Mouse (Mus musculus) inflammation-experienced regulatory T-cells, adult 6 months (primary cell): ENCODE data around the gene 4930404N11Rik. TPM values are rescaled to one million over a fixed set of nuclear protein-coding genes. Genes with fewer than 3 reads are reported as not detected.

ENCODE experiments used
- ATAC-seq: one replicate; pipeline ENCODE4 v1.8.0; 2017
- polyA plus RNA-seq, 3 experiments: library from polyadenylated mRNA; unstranded; fragments of 100-300 nt; shearing (Covaris generic); gene quantifications; one replicate each; pipeline ENCODE4 v1.2.1; 2017

The 4930404N11Rik gene
- polyA plus RNA-seq, 3 experiments from 2014 or later, result 0.26 to 1.7 (median 0.96) TPM

DNA sequence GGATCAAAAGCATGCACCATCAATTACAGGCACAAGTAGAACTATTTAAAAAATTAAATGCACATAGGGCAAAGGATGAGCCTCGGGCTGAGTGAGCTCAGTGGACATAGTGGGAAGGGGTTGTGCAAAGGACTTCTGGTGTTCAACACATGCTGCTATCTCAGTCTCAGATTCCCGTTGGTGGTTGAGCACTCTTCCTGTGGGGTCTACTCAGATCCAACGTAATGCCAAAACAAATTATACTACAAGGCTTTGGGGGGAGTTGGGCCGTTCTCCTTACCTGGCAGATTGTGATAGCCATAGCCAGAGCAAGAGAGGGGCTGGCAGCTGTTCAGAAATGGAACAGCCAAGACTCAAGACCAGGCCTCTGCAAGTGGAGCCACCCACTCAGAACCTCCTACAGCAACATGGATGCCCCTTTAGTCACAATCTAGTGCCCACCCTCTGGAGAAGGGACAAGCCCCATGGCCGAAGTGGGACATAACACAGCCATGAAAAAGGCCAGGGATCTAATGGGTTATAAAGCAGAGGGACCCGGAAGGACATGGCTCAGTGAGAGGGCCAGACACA lies 14.3 kb upstream of the 4930404N11Rik start:
- no peak for ATAC-seq

DNA sequence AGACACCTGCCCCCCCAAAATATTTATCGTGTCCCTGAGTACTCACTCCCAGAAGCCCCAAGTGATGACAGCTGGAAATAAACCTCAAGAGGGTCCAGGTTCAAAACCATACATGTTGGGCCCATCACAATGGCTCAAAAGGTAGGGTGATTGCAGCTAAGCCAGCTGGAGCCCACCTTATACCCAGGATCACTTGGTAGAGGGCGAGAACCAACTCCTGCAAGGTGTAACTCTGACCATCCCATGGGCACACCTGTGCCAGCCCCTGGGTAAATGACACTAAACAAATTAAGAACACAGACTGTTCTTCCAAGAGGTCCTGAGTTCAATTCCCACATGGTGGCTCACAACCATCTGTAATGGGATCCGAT lies 13.6 kb upstream of the 4930404N11Rik start:
- no peak for ATAC-seq

- ATAC-seq, result peak; percentile 93
Observed at GRCm38 (mm10) chr10:81378553-81379182, 13.1 kb upstream of the 4930404N11Rik start.

DNA sequence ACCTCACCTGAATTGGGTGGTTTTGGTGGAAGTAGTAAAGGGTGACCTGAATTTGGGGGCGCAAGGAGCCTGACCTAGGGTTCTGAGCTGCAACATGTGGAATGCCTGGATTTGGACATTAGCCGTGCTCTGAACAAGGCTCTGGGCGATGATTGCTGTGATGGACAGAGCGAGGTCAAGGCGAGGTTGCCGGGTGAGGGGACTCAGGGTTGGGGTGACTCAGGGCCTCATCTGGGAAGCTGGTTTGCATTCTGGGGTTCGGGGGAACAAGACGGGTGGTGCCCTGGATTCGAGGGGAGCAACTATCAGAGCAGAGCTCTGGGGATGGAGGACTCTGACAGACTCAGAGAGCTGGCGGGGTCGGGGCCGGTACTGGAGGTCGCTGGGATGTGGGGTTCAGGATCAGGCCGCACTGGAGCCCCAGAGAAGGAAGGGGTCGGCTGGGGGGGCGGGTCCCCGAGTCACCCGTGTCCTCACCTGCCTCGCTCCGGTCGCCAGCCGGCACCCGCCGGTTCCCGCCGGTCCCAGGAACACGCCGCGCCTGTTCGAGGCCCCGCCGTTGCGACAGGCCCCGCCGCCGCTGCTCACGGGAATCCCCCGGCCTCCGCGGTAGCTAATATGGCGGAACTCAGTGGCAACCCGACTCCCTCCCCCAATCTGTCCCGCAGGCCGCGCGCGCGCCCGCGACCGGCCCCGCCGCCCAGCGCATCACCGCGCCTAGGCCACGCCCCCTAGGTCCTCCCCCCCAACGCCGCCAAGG lies 12.4 kb upstream of the 4930404N11Rik start, which contains the start of gene Fzr1:
Fzr1 (minus strand) TSS at position 724 of the 760 bp plus-strand sequence.
- ATAC-seq, result no peak

DNA sequence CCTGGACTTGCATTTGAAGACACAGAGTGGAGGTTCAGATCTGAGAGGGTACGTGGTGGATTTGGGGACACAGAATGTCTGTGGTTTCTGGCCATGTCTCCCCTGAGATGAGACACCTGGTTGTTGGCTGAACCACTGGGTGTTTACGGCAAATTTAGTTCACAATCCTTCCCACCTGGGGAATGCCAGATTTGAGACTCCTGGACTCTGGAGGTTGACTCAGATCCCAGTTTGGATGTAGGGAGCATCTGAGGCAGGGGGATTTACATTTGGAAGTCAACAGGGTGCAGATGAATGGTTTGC lies 11.7 kb upstream of the 4930404N11Rik start:
- no peak for ATAC-seq

DNA sequence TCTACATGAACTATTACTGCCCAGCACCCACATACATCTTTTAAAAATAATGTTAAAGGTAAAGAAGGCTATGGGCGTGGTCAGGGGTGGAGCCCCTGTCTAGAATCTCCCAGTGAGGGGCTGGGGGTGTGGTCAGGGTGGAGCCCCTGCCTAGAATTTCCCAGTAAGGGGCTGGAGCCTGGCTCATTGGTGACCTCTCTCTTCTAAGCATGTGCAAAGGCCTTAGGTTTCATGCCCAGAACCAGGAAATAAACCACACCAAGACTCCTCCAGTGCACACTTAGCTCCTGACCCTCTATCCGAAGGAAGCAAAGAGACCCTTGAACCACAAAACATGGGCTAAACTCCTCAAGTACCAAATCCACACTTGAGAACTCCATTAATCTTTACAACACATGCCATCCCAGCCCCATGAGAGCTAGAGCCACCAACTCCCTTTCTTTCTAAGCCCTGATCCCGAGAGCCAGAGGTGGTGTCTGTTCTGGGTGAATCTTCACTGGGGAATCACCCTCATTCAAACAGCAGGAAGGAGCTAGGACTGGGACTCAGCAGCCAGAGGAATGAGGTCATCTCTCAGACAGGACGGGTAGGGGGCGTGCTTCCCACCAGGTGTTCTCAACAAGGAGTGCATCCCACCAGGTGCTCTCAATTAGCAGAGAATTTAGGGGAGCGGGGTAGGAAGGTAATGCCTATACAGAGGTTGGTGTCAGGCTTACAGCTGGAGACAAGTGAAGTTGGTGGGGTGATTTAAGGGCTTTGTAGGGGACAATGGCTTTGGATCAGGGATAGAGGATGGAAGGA lies 11.1 kb upstream of the 4930404N11Rik start:
- no peak for ATAC-seq

DNA sequence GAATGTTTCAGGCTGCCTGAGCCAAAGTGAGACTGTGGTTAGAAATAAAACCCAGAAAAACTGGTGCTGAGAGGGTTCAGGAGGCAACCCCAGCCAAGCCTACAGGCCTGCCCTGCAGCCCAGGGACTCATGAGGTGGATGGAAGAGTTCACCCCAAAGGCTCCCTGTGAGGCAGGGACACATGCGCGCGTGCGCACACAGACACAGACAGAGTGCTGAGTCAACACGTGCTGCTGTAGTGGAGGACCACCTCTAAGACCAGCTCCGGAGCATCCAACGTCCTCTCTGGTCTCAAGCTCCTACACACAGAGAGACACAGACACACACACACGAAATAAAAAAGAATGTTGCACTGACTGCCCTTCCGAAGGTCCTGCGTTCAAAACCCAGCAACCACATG lies 9.7 kb upstream of the 4930404N11Rik start:
- ATAC-seq, result no peak

DNA sequence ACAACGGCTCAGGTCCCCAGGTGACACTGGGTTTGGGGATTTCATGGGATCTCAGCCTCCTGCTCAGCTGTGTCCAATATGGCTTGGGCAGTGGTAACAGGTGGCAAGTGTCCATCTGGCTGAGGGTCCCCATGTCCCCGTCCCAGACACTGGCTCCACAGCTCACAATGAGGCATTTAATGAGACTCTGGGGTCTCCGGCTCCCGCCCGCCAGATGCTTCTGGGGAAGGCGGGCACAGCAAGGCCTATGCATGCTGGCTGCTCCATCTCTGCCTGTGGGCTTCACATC lies 1.5 kb upstream of the 4930404N11Rik start:
- no peak for ATAC-seq

GRCm38 (mm10) chr10:81366477-81367206 lies 1.0 kb upstream of the 4930404N11Rik start:
- ATAC-seq, result no peak

DNA sequence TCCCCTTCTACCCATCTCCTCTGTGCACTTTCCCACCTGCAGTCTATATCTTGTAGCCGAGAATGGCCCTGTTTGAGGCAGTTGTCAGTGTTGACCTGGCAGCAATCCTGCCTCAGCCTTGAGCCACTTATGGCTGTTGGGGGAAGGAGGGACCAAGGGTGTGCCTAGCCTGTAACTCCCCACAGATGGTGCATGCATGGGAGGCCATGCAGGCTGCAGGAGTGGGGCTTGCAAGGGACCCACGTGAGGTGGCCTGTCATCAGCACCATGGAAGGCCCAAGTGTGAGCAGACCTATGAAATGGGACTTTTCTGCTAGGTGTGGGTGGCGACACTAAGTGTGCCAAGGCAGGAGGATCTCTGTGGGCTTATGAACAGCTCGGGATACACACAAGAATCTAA lies 543 bp downstream of the 4930404N11Rik start:
- no peak for ATAC-seq

- no peak for ATAC-seq
Observed at GRCm38 (mm10) chr10:81364666-81365065, 950 bp downstream of the 4930404N11Rik start.

DNA sequence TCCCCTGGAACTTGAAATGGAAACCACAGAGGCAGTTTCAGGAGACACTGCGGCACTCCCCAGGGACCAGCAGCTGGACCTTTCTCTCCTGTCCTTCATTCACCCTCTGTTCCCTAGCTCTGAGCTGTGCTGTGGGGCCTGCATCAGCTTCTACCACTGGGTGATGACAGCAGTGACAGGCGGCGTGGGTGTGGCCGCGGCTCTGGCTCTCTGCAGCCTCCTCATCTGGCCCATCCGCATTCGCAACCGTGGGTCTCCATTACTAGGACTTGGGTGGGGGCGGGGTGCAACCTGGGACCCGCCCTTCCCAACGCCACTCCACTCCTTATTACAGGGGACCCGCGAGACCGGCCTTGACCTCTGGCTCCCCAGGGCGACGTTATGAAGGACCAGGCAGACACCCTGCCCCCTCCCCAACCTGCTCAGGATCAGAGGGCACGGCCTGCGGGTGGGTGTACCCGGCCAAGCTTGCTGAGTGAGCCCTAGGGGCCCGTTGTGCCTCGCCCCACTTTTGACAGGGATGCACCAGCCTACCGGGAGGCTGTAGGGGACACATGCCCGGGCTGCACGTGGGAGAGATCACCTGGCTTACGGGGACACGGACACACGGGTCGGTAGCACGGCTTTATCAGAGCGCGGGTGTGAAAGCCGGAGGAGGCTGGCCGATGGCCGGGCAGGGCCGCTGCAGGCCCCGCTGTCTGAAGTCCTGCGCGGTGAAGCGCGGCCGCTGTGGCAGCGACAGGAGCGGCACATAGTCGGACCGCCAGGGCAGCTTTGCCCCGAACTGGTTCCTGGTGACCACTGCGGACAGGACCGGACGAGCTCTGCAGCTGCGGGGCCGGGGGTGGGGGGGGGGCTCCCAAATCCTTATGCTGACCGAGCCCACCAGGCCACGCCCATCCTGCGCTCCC lies 1.9 kb downstream of the 4930404N11Rik start:
- no peak for ATAC-seq

GRCm38 (mm10) chr10:81362336-81362949 lies 3.2 kb downstream of the 4930404N11Rik start:
- no peak for ATAC-seq

DNA sequence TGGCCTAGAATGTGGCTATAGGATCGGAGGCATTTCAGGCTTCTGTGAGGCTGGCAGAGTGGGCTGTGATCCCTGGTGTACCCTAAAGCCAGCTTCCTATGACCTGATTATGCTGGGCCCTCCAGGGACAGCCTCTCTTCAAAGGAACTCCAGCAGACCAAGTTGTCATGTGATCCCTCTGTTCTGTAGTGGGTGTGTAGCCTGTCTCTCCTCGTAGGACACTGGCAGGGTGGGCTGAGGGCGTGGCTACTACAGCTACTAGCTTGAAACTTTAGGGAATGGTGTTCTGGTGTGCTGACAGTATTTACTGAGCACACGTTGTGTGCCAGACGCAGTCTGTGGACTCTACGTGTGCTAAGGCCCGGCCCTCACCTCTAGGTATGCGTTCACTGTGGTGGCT lies 4.9 kb downstream of the 4930404N11Rik start:
- ATAC-seq, result no peak

GRCm38 (mm10) chr10:81358841-81359240 lies 6.8 kb downstream of the 4930404N11Rik start:
- no peak for ATAC-seq

DNA sequence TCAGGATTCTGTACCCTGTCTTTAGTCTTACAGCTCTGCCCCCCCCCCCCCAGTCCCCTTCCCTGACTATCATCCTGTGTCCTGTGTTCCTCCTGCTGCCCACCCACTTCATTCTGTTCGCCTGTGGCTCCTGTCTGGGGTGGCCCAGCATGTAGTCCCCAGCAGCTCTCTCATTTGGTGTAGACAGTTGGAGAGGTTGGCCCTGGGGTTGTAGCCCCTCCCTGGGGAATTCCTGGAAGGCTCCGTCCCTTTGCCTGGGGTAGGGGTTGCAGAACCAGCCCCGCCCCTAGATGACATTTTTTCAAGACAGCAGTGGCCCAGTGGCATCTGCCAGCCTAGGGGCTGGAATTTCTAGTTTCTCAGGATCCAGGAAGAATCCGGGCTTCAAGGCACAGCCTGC lies 7.4 kb downstream of the 4930404N11Rik start:
- no peak for ATAC-seq

DNA sequence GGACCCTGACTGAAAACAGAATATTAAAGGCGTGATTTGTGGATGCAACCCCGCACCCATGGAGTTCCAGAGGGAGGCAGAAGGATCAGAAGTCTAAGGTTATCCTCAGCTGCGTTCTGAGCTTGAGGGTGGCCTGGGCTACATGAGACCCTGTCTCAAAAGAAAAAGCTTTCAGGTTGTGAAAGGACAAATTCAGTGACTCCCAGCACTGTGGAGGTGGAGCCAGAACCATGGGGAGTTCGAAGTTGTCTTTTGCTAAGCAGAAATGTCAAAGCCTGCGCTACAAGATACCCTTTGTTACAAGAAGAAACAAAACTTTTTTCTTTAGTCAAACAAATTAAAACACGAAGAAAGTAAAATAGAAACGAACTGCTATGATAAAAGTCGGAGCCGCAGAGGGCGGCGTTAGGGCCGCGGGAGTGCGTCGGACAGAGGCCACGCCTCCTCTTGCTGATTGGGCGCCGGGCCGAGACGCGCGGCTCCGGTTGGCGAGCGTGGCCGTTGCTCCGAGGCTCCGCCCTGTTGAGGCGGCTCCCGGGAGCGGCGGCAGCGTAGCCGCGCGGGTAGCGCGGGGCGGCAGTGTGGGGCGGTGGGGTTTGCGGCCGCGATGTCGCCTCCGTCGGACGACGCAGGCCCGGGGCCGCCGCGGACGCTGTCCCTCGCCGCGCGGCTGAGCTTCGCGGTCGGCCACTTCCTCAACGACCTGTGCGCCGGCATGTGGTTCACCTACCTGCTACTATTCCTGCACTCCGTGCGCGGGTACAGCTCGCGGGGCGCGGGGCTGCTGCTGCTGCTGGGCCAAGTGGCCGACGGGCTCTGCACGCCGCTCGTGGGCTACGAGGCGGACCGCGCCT lies 8.4 kb downstream of the 4930404N11Rik start, which contains the start of gene Mfsd12:
Mfsd12 (plus strand) TSS at position 501 of the 854 bp plus-strand sequence.
- ATAC-seq, result peak; percentile 97

DNA sequence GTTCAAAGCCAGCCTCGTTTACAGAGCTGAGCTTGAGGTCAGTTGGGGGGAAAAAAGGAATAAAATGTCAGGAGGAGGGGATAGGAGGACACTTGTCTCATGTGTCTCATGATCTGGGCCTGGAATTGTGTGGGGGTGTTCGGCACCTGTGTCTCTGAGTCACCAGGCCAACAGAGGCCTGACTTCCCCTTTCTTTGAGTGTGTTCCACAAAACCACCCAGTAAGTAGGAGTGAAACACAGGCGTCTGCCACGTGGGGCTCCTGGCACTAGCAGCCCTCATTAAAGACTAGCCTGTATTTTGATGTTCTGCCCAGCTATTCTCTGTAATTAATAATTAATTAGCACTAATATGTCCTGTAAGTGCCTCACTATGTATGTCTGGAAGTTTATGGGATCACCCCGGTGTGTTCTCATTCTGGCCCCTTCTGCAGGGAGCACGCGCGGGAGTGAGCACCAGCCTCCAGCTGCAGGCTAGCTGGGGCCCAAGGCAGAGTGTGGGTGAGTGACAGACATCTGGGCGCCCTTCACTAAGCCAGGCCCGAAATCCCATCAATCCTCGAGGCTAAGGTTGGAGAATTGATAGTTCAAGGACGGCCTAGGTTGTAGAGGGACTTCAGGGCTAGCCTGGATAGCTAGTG lies 9.1 kb downstream of the 4930404N11Rik start:
- ATAC-seq, result no peak

DNA sequence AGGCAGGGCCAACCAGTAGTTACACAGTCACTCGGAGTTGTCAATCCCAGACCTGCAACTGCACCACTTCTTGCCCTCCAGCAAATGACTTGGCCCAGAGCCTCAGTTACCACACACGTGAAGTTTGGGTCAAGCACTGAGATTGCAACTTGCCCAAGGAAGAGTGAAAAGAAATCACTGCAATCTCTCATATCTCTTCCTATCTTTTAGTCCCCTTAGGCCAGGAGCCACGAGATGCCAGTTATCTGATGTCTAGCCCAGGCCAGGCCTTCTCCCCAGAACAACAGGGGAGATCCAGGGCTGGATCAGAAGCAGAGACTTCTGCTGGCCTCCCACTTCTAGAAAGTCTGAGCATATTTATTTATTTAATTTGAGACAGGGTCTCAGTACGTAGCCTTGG lies 10.1 kb downstream of the 4930404N11Rik start:
- no peak for ATAC-seq
